Mouse (Mus musculus): ENCODE data around the gene Dirc2. TPM values are rescaled to one million over a fixed set of nuclear protein-coding genes. Genes with fewer than 3 reads are reported as not detected.

Gene Dirc2
- total RNA-seq, 4 experiments from 2014 or later = 64.0 to 70.1 (median 66.4) TPM

- no peak for DNase-seq (ENCODE audit: low spot score in 2 of 2)
These were observed 6.7 kb upstream of the Dirc2 start for GRCm38 (mm10) chr16:35775835-35776234.

GRCm38 (mm10) chr16:35772598-35772997, 3.4 kb upstream of the Dirc2 start:
- no peak for DNase-seq (ENCODE audit: low spot score in 2 of 2)

- no peak for DNase-seq (ENCODE audit: low spot score in 2 of 2)
These were observed 2.5 kb upstream of the Dirc2 start for GRCm38 (mm10) chr16:35771606-35772005.

- DNase-seq (ENCODE audit: low spot score in 2 of 2) = no peak
These were observed 2.0 kb upstream of the Dirc2 start for GRCm38 (mm10) chr16:35771141-35771540.

- peak; percentile 84 to 88 for DNase-seq (ENCODE audit: low spot score in 2 of 2)
These were observed 912 bp upstream of the Dirc2 start, which contains the start of gene Hspbap1 for GRCm38 (mm10) chr16:35769878-35770657. Gene Hspbap1, plus strand, starts transcription at chr16:35770375.

- DNase-seq (ENCODE audit: low spot score in 2 of 2) = no peak
These were observed 729 bp downstream of the Dirc2 start for GRCm38 (mm10) chr16:35768469-35768784.

- no peak for DNase-seq (ENCODE audit: low spot score in 2 of 2)
These were observed 2.8 kb downstream of the Dirc2 start for GRCm38 (mm10) chr16:35766366-35766765.

GRCm38 (mm10) chr16:35765449-35765848, 3.7 kb downstream of the Dirc2 start:
- no peak for DNase-seq (ENCODE audit: low spot score in 2 of 2)

- no peak for DNase-seq (ENCODE audit: low spot score in 2 of 2)
These were observed 4.2 kb downstream of the Dirc2 start for GRCm38 (mm10) chr16:35764941-35765340.

GRCm38 (mm10) chr16:35763590-35764296, 5.4 kb downstream of the Dirc2 start:
- no peak for DNase-seq (ENCODE audit: low spot score in 2 of 2)

- DNase-seq (ENCODE audit: low spot score in 2 of 2) = no peak
These were observed 9.8 kb downstream of the Dirc2 start for GRCm38 (mm10) chr16:35759401-35759800.

- DNase-seq (ENCODE audit: low spot score in 2 of 2) = no peak
These were observed 12.5 kb downstream of the Dirc2 start for GRCm38 (mm10) chr16:35756697-35757096.

- DNase-seq (ENCODE audit: low spot score in 2 of 2) = no peak
These were observed 13.4 kb downstream of the Dirc2 start for GRCm38 (mm10) chr16:35755502-35756334.

- DNase-seq (ENCODE audit: low spot score in 2 of 2) = no peak
These were observed 15.2 kb downstream of the Dirc2 start for GRCm38 (mm10) chr16:35753926-35754325.

- no peak for DNase-seq (ENCODE audit: low spot score in 2 of 2)
These were observed 17.3 kb downstream of the Dirc2 start for GRCm38 (mm10) chr16:35751841-35752240.

GRCm38 (mm10) chr16:35749385-35749784, 19.8 kb downstream of the Dirc2 start:
- no peak for DNase-seq (ENCODE audit: low spot score in 2 of 2)

- DNase-seq (ENCODE audit: low spot score in 2 of 2) = no peak
These were observed 20.9 kb downstream of the Dirc2 start for GRCm38 (mm10) chr16:35748237-35748603.

GRCm38 (mm10) chr16:35747417-35748236, 21.5 kb downstream of the Dirc2 start:
- DNase-seq (ENCODE audit: low spot score in 2 of 2) = peak; percentile 52 to 69

GRCm38 (mm10) chr16:35742251-35742937, 26.8 kb downstream of the Dirc2 start:
- DNase-seq (ENCODE audit: low spot score in 2 of 2) = no peak

GRCm38 (mm10) chr16:35741621-35742020, 27.5 kb downstream of the Dirc2 start:
- no peak for DNase-seq (ENCODE audit: low spot score in 2 of 2)

GRCm38 (mm10) chr16:35740943-35741342, 28.2 kb downstream of the Dirc2 start:
- no peak for DNase-seq (ENCODE audit: low spot score in 2 of 2)
